Mouse (Mus musculus) Patski (cell line): Measurements from ENCODE around the gene Rxylt1. TPM values are rescaled to one million over a fixed set of nuclear protein-coding genes. Genes with fewer than 3 reads are reported as not detected.
A peak's percentile ranks its signal among the peaks of the same experiment; 100 is the strongest.

ENCODE experiments used
- ATAC-seq: fragments of 100-300 bp; one replicate; pipeline ENCODE4 v1.8.0; 2021
- CTCF ChIA-PET: fragments of 350-600 bp; sonication (Branson Sonifier 250); formaldehyde crosslinking; loops from one replicate; lab custom pipeline; 2022; ENCODE audit warnings: inconsistent platforms; lab: Charles Lee
- POLR2A ChIA-PET: fragments of 350-600 bp; sonication (Branson Sonifier 250); formaldehyde crosslinking; loops from one replicate; lab custom pipeline; 2022; ENCODE audit warnings: antibody characterized with exemption, inconsistent platforms; lab: Charles Lee
- DNase-seq: peaks from one replicate; pipeline ENCODE4 v3.0.0-alpha.2; 2011; ENCODE audit warnings: low read depth, low spot score
- H3K27me3 ChIP-seq: fragments of 371-371 bp; one replicate; pipeline ENCODE4 v1.5.1; 2021
- CTCF ChIP-seq: fragments of 100-300 bp; IDR thresholded peaks from one replicate; pipeline ENCODE4 v1.5.1; 2021
- in situ Hi-C: fragments of 300-500 bp; cut with MboI; formaldehyde crosslinking; loops from 3 replicates; pipeline ENCODE4 v1.11.1; 2018; ENCODE audit warnings: low pct_unique_long_range_greater_than_20kb, mixed read lengths
- polyA plus RNA-seq: library from polyadenylated mRNA; unstranded; gene quantifications from one replicate; pipeline ENCODE4 v1.2.3, GENCODE M21; 2021

Gene Rxylt1
- polyA plus RNA-seq, 1 experiment from 2014 or later, result 46.4 TPM

GRCm38 (mm10) chr10:122096462-122096979 lies 650 bp downstream of the Rxylt1 start:
- no peak for TF ChIP-seq CTCF
- in situ Hi-C loops, result no loop called here
- no peaks in the 10 kb centered on the region for H3K27me3 ChIP-seq
- DNase-seq (no peak), ATAC-seq (peak; percentile 28)
- CTCF ChIA-PET, result no interaction called here
- POLR2A ChIA-PET, result no interaction called here

GRCm38 (mm10) chr10:122090472-122090871 lies 6.7 kb downstream of the Rxylt1 start:
- ChIA-PET POLR2A (no interaction called here), CTCF (interaction anchor here (0.8 to 1.4 kb wide), 2 partner anchors 15 to 38 kb away, joined by 3 read pairs; no protein-coding TSS in a partner anchor)
- in situ Hi-C loops, result no loop called here
- ATAC-seq (no peak), DNase-seq (no peak)
- TF ChIP-seq CTCF, result no peak
- no peaks in the 10 kb centered on the region for H3K27me3 ChIP-seq

GRCm38 (mm10) chr10:122081352-122081751 lies 15.8 kb downstream of the Rxylt1 start:
- ChIA-PET CTCF (no interaction called here), POLR2A (no interaction called here)
- no peak for ATAC-seq
- in situ Hi-C loops, result no loop called here
- no peak for TF ChIP-seq CTCF
- no peaks in the 10 kb centered on the region for H3K27me3 ChIP-seq
- no peak for DNase-seq

- peaks cover 2% of the 10 kb centered on the region for H3K27me3 ChIP-seq
- ATAC-seq (no peak), DNase-seq (no peak)
- ChIA-PET CTCF (interaction anchor here (0.8 to 2.7 kb wide), 2 partner anchors 14 to 254 kb away, joined by 3 to 10 read pairs; no protein-coding TSS in a partner anchor), POLR2A (no interaction called here)
- in situ Hi-C loops, result no loop called here
- peak; percentile 20 for TF ChIP-seq CTCF
These were observed 28.0 kb downstream of the Rxylt1 start for GRCm38 (mm10) chr10:122069153-122069552.

- DNase-seq (no peak), ATAC-seq (no peak)
- POLR2A ChIA-PET, result no interaction called here
- TF ChIP-seq CTCF, result no peak
- no peaks in the 10 kb centered on the region for H3K27me3 ChIP-seq
- CTCF ChIA-PET, result interaction anchor here (1.2 to 1.4 kb wide), 2 partner anchors 330 to 340 kb away, joined by 4 to 5 read pairs; no protein-coding TSS in a partner anchor
- in situ Hi-C loops, result no loop called here
These were observed 41.3 kb downstream of the Rxylt1 start for GRCm38 (mm10) chr10:122055826-122056225.

- in situ Hi-C loops, result loop anchor here (5.0 kb wide), 3 partner anchors 217 to 357 kb away; no protein-coding TSS in a partner anchor
- CTCF ChIA-PET, result interaction anchor here (0.7 to 3.4 kb wide), 17 partner anchors 8 to 374 kb away, joined by 3 to 17 read pairs (median 4); partner anchors contain the start of gene BC048403
- no peak for DNase-seq
- no peaks in the 10 kb centered on the region for H3K27me3 ChIP-seq
- peak; percentile 90 for TF ChIP-seq CTCF
- peak; percentile 32 for ATAC-seq
- POLR2A ChIA-PET, result no interaction called here
These were observed 42.6 kb downstream of the Rxylt1 start for GRCm38 (mm10) chr10:122054535-122054934.

- TF ChIP-seq CTCF, result peak; percentile 99
- DNase-seq, result no peak
- no peak for ATAC-seq
- no peaks in the 10 kb centered on the region for H3K27me3 ChIP-seq
- in situ Hi-C loops, result loop anchor here (5.0 kb wide), 3 partner anchors 215 to 355 kb away; no protein-coding TSS in a partner anchor
- ChIA-PET CTCF (interaction anchor here (0.5 to 3.4 kb wide), 29 partner anchors 16 to 424 kb away, joined by 3 to 17 read pairs (median 4); partner anchors contain the start of gene BC048403), POLR2A (interaction anchor here (0.9 kb wide), 1 partner anchor 294 kb away, joined by 3 read pairs; no protein-coding TSS in a partner anchor)
These were observed 45.3 kb downstream of the Rxylt1 start for GRCm38 (mm10) chr10:122051831-122052230.

GRCm38 (mm10) chr10:122047727-122048365 lies 49.3 kb downstream of the Rxylt1 start:
- H3K27me3 ChIP-seq, result no peaks in the 10 kb centered on the region
- ATAC-seq (peak; percentile 87), DNase-seq (no peak)
- in situ Hi-C loops, result no loop called here
- POLR2A ChIA-PET, result no interaction called here
- TF ChIP-seq CTCF, result peak; percentile 100
- CTCF ChIA-PET, result no interaction called here

- DNase-seq (no peak), ATAC-seq (peak; percentile 73)
- in situ Hi-C loops, result no loop called here
- CTCF ChIA-PET, result interaction anchor here (1.2 to 1.5 kb wide), 4 partner anchors 30 to 282 kb away, joined by 3 to 6 read pairs (median 3); no protein-coding TSS in a partner anchor
- TF ChIP-seq CTCF, result no peak
- no peaks in the 10 kb centered on the region for H3K27me3 ChIP-seq
- POLR2A ChIA-PET, result interaction anchor here (0.7 kb wide), 1 partner anchor 209 kb away, joined by 3 read pairs; no protein-coding TSS in a partner anchor
These were observed 50.1 kb downstream of the Rxylt1 start, which contains the start of gene Srgap1 for GRCm38 (mm10) chr10:122046904-122047726. Gene Srgap1, minus strand, starts transcription at chr10:122047315.

GRCm38 (mm10) chr10:122046511-122046903 lies 50.7 kb downstream of the Rxylt1 start:
- no peaks in the 10 kb centered on the region for H3K27me3 ChIP-seq
- TF ChIP-seq CTCF, result no peak
- no peak for DNase-seq
- ATAC-seq, result no peak
- in situ Hi-C loops, result no loop called here
- CTCF ChIA-PET, result interaction anchor here (1.2 to 1.5 kb wide), 4 partner anchors 29 to 281 kb away, joined by 3 to 6 read pairs (median 3); no protein-coding TSS in a partner anchor
- POLR2A ChIA-PET, result interaction anchor here (0.7 kb wide), 1 partner anchor 208 kb away, joined by 3 read pairs; no protein-coding TSS in a partner anchor
